Mouse (Mus musculus) CD4-positive, CD25-positive, alpha-beta regulatory T cell, adult 4 months (primary cell): Measurements from ENCODE around the gene Olfr1513. TPM values are rescaled to one million over a fixed set of nuclear protein-coding genes. Genes with fewer than 3 reads are reported as not detected.
A peak's percentile ranks its signal among the peaks of the same experiment; 100 is the strongest.
"Not testable (repeated sequence)": the region's sequence is repeated elsewhere in the genome, so short reads cannot be mapped to it uniquely, and the experiment has no call there.

ENCODE experiments used
- ATAC-seq: one replicate; pipeline ENCODE4 v1.8.0; 2017
- polyA plus RNA-seq, 2 experiments: library from polyadenylated mRNA; unstranded; fragments of 100-300 nt; shearing (Covaris generic); gene quantifications; one replicate each; pipeline ENCODE4 v1.2.1; 2017

Gene Olfr1513
- not detected for polyA plus RNA-seq

- ATAC-seq, result no peak
Measured at GRCm38 (mm10) chr14:52356308-52356707, at the start of gene Olfr1513. TSS of gene Olfr1513 (minus strand) at chr14:52356408.

DNA sequence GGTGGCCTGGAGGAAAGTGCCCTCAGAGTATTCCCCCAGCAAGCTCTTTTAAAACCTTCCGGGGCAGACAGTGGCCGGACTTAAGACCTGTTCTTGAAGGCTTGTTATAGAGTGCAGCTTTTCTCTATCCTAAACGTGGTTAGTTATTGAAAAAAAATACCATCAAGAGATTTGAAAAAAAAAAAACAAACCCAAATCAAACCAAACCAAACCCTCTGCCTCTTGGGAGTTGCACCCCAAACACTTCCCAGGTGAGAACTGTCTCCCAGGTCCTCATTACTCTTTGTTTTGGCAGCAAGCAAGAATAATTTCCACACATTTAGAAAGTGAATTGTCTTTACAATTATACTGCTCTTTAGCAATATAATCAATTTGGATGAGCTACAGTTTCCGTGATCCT is 41.1 kb upstream of the Olfr1513 start, which contains the start of gene Olfr1511:
Gene Olfr1511 (minus strand): TSS at position 101 of the 400 bp plus-strand sequence.
- no peak for ATAC-seq

DNA sequence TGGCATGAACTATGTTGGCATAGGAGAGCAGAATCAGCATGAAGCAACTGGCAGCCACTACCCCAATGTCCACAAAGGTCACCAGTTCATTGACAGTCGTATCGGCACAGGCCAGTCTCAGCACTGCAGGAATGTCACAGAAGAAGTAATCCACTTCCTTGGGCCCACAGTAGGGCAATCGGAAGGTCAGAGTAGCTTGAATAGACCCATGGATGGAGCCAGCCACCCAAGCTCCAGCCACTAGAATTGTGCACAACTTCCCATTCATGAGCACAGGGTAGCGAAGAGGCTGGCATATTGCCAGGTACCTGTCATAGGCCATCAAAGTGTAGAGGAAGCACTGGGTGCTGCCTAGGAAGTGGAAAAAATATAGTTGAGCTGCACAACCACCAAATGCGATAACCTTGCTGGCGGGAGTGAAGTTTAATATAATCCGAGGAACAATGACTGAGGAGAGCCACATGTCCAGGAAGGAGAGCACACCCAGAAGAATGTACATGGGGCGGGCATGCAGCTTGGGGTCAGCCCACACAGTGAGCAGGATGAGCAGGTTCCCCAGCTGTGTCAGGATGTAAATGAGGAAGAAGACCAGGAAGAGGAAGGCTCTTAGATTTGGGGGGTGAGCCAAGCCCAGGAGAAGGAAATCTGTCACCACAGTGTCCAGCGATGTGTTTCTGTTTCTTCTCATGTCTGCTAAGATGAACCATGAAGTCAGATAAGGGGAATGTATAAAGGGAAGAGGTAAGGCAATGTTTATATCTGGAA is 34.1 kb upstream of the Olfr1513 start:
- ATAC-seq, result not testable (repeated sequence)

- ATAC-seq, result no peak
Measured at GRCm38 (mm10) chr14:52379068-52379467, 22.9 kb upstream of the Olfr1513 start, which contains the start of gene Olfr1512. TSS of gene Olfr1512 (minus strand) at chr14:52379168.

DNA sequence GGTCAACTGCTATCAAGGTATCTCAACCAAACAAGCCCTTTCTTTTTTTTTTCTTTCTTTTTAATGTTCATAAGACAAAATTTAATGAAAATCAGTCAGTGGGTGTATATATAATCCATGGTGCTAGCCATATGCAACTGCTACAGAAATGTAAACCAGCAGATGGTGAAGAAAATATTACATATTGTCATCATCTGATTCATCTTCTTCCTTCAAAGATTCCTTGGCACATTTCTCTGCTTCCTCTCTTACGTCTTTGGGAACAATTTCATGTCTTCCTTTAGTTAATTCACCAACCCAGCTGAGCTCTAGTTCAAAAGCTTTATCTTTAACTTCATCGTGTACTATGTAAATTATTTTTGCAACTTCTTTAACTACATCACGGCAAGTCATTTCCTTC is 12.5 kb upstream of the Olfr1513 start:
- ATAC-seq, result no peak

DNA sequence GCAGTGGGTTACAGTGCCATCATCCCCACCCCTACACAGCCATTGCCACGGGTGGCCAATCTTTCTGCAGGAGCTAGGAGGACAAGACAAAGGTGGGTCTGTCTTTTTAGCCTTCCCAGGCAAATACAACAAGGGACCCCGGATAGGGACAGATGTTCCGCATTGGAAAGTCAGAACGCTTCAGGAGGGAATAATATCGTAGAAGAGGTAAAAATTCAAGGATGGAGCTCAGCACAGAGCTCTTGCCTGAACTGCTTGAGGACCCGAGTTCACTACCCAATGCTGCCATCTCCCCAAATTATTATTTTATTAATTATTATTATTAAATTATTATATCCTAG is 16.7 kb downstream of the Olfr1513 start:
- ATAC-seq, result no peak

GRCm38 (mm10) chr14:52338751-52339511 is 17.3 kb downstream of the Olfr1513 start:
- ATAC-seq, result peak; percentile 92

GRCm38 (mm10) chr14:52332171-52332570 is 24.0 kb downstream of the Olfr1513 start:
- ATAC-seq, result no peak

- ATAC-seq, result no peak
Measured at GRCm38 (mm10) chr14:52331069-52331750, 25.0 kb downstream of the Olfr1513 start.

GRCm38 (mm10) chr14:52327910-52328812 is 28.0 kb downstream of the Olfr1513 start, which contains the start of gene Sall2:
TSS of gene Sall2 (minus strand) at chr14:52328762.
- no peak for ATAC-seq

GRCm38 (mm10) chr14:52327375-52327901 is 28.8 kb downstream of the Olfr1513 start:
- ATAC-seq, result no peak

- no peak for ATAC-seq
Measured at GRCm38 (mm10) chr14:52325890-52326289, 30.3 kb downstream of the Olfr1513 start.

GRCm38 (mm10) chr14:52319361-52319760 is 36.8 kb downstream of the Olfr1513 start:
- no peak for ATAC-seq

DNA sequence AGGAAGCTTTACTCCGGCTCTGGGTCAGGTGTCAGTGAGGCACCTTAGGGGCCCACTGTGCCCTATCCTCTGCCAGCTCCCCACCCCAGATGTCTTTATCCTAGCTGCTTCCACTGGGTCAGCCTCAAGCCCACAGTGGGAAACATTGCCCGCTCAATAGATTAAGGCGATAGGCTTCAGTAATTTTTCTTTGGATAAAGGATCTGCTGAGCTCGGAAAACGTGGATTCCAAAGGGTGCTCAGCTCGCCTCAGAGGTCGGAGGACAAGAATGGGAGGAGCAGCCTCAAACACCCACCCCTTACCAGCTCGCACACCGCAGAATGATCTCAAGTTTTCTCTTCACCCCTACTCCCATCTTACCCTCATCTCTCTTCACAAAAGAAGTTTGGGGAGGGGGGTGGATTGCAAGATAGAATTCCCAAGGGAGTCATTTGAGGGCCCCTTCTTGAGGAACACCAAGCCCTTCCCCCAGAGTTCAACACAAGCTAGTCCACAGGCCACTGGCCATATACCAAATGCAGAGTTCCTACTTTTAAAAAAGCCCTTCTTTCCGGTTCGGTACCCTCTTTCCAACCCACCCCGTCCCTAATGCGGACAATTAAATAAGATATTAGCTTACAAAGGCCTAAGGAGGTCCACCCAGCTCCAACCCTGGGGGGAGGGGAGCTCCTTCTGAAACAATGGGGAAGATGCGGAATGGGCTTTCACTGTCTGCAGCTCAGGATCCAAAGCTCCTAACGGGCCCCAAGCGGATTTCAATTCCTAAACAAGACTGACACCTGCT is 39.6 kb downstream of the Olfr1513 start:
- peak; percentile 27 for ATAC-seq

DNA sequence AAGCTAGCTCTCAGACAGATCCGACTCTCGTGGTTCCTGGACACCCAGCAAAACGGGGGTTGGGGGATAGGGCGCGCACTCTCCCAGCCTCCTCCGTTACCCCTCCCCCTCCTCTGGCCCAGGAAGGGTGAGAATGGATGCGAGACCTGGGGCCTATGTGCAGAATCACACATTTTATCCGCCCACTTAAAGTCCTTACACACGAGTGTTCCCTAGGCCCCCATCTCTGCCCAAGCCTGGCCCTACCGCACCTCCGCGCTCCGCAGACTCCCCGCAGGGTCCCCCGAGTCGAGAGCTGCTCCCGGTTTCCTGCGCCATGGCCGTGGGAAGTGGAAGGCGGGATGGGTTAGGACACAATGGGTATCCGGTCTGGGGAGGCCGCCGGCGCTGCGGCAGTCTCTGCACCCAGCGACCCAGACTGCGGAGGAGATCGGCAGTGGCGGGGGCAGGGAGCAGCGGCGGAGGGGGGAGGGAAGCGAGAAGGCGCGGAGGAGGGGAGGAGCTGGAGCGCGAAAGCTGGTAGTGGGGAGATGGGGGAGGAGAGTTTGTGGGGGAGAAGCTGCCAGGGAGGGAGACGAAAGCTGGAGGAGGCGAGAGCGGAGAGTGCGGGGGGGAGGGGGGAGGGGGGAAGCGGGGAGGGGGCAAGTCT is 40.3 kb downstream of the Olfr1513 start:
- peak; percentile 84 for ATAC-seq

GRCm38 (mm10) chr14:52315283-52315780 is 40.9 kb downstream of the Olfr1513 start:
- ATAC-seq, result no peak

- no peak for ATAC-seq
Measured at GRCm38 (mm10) chr14:52314808-52315150, 41.4 kb downstream of the Olfr1513 start.

- no peak for ATAC-seq
Measured at GRCm38 (mm10) chr14:52313931-52314807, 42.0 kb downstream of the Olfr1513 start.

GRCm38 (mm10) chr14:52310906-52311305 is 45.3 kb downstream of the Olfr1513 start:
- ATAC-seq, result no peak
